Mouse (Mus musculus) adrenal gland, adult 8-10 months (tissue): Measurements from ENCODE around the gene Gba. TPM values are rescaled to one million over a fixed set of nuclear protein-coding genes. Genes with fewer than 3 reads are reported as not detected.
A peak's percentile ranks its signal among the peaks of the same experiment; 100 is the strongest.

Source experiments
- DNase-seq: peaks from one replicate; pipeline ENCODE4 v3.0.0; 2022
- microRNA-seq, 2 experiments: library from miRNA; unstranded; fragments of <30 nt; microRNA quantifications; one replicate each; pipeline ENCODE4 v1.2.0; 2022
- total RNA-seq, 4 experiments: library from RNA; stranded (reverse); gene quantifications; 2 replicates each; pipeline ENCODE4 v1.2.4; 2022

The Gba gene
- total RNA-seq, 4 experiments from 2014 or later: 65.6 to 84.3 (median 70.5) TPM

- no peak for DNase-seq
These were observed 41.6 kb downstream of the Gba start for GRCm38 (mm10) chr3:89244158-89244981.

- DNase-seq: no peak
These were observed 42.4 kb downstream of the Gba start for GRCm38 (mm10) chr3:89244982-89245687.

GRCm38 (mm10) chr3:89245688-89246171 lies 43.0 kb downstream of the Gba start, which contains the start of gene Krtcap2:
TSS of gene Krtcap2 (plus strand) at chr3:89245966.
- no peak for DNase-seq

GRCm38 (mm10) chr3:89246261-89247100 lies 43.8 kb downstream of the Gba start, which contains the start of gene Trim46:
TSS of gene Trim46 (minus strand) at chr3:89246309.
- peak; percentile 84 for DNase-seq

- no peak for DNase-seq
These were observed 44.7 kb downstream of the Gba start for GRCm38 (mm10) chr3:89247466-89247865.

- DNase-seq: no peak
These were observed 47.8 kb downstream of the Gba start for GRCm38 (mm10) chr3:89250435-89251040.

GRCm38 (mm10) chr3:89251365-89251895 lies 48.7 kb downstream of the Gba start:
- no peak for DNase-seq

GRCm38 (mm10) chr3:89254994-89255393 lies 52.3 kb downstream of the Gba start:
- no peak for DNase-seq

GRCm38 (mm10) chr3:89256177-89256576 lies 53.4 kb downstream of the Gba start:
- no peak for DNase-seq

Small RNA genes within 50 kb of the gene (microRNA-seq; reads per million reads assigned to microRNA genes)
- gene Mir92b: 30.3 to 56.6 reads per million in 2 experiments

Other genes with a start within 250 kb of the Gba start
- 10 to 100 TPM; 33.8 to 46.8 (median 41.1) TPM for gene Rusc1, start 109.6 kb upstream of the Gba start, total RNA-seq
- gene Gm43738, start 101.8 kb upstream of the Gba start, total RNA-seq: not detected
- 100 to 1,000 TPM; 152 to 387 (median 263) TPM for gene Fdps, start 101.0 kb upstream of the Gba start, total RNA-seq
- under 1 TPM in 2 of 4 experiments, not detected in 2; 0.10 to 0.11 TPM for gene Pklr, start 66.8 kb upstream of the Gba start, total RNA-seq
- 10 to 100 TPM in 2 of 4 experiments, 1 to 10 TPM in 2; 6.8 to 22.2 (median 10.1) TPM for gene Hcn3, start 42.7 kb upstream of the Gba start, total RNA-seq
- gene Clk2, start 38.1 kb upstream of the Gba start, total RNA-seq: 10 to 100 TPM; 55.2 to 85.7 (median 71.2) TPM
- 100 to 1,000 TPM in 1 of 4 experiments, 10 to 100 TPM in 3; 90.1 to 110 (median 94.1) TPM for gene Scamp3, start 25.5 kb upstream of the Gba start, total RNA-seq
- 10 to 100 TPM; 16.7 to 32.5 (median 23.3) TPM for gene Fam189b, start 19.8 kb upstream of the Gba start, total RNA-seq
- gene Thbs3, start 12.3 kb downstream of the Gba start, total RNA-seq: 1 to 10 TPM; 4.1 to 8.6 (median 7.8) TPM
- gene Mtx1, start 24.2 kb downstream of the Gba start, total RNA-seq: 100 to 1,000 TPM; 138 to 169 (median 152) TPM
- under 1 TPM in 3 of 4 experiments, not detected in 1; 0.22 to 0.96 (median 0.65) TPM for gene Muc1, start 26.1 kb downstream of the Gba start, total RNA-seq
- 100 to 1,000 TPM; 131 to 144 (median 135) TPM for gene Krtcap2, start 43.0 kb downstream of the Gba start, total RNA-seq
- 1 to 10 TPM; 2.8 to 4.5 (median 3.8) TPM for gene Trim46, start 43.4 kb downstream of the Gba start, total RNA-seq
- 100 to 1,000 TPM; 123 to 156 (median 136) TPM for gene Dpm3, start 56.4 kb downstream of the Gba start, total RNA-seq
- gene Slc50a1, start 67.6 kb downstream of the Gba start, total RNA-seq: 10 to 100 TPM; 54.2 to 80.1 (median 64.9) TPM
- gene Efna1, start 78.2 kb downstream of the Gba start, total RNA-seq: 10 to 100 TPM; 15.9 to 28.0 (median 21.0) TPM
- gene Efna3, start 120.0 kb downstream of the Gba start, total RNA-seq: 1 to 10 TPM in 1 of 4 experiments, under 1 TPM in 3; 0.15 to 1.5 (median 0.62) TPM
- 1 to 10 TPM; 1.1 to 3.5 (median 1.9) TPM for gene Efna4, start 135.1 kb downstream of the Gba start, total RNA-seq
- gene Adam15, start 147.1 kb downstream of the Gba start, total RNA-seq: 10 to 100 TPM; 58.4 to 85.4 (median 71.3) TPM
- gene Dcst2, start 159.0 kb downstream of the Gba start, total RNA-seq: under 1 TPM; 0.43 to 0.78 (median 0.46) TPM
- gene Dcst1, start 162.3 kb downstream of the Gba start, total RNA-seq: 1 to 10 TPM in 2 of 4 experiments, under 1 TPM in 2; 0.20 to 2.2 (median 0.97) TPM
- 10 to 100 TPM; 59.9 to 98.9 (median 77.9) TPM for gene Zbtb7b, start 191.8 kb downstream of the Gba start, total RNA-seq
- 1 to 10 TPM in 2 of 4 experiments, under 1 TPM in 1, not detected in 1; 0.22 to 3.1 (median 1.3) TPM for gene Lenep, start 199.9 kb downstream of the Gba start, total RNA-seq
- gene Flad1, start 208.9 kb downstream of the Gba start, total RNA-seq: 10 to 100 TPM; 25.7 to 39.9 (median 33.0) TPM
- gene Cks1b, start 215.5 kb downstream of the Gba start, total RNA-seq: 10 to 100 TPM; 20.3 to 33.2 (median 27.4) TPM
- 100 to 1,000 TPM; 108 to 136 (median 122) TPM for gene Shc1, start 215.5 kb downstream of the Gba start, total RNA-seq
- 10 to 100 TPM; 42.1 to 45.1 (median 44.3) TPM for gene Pygo2, start 227.3 kb downstream of the Gba start, total RNA-seq
- 100 to 1,000 TPM in 2 of 4 experiments, 10 to 100 TPM in 2; 57.0 to 119 (median 81.5) TPM for gene Pbxip1, start 233.8 kb downstream of the Gba start, total RNA-seq